Mouse (Mus musculus) frontal cortex, adult (tissue): ENCODE measurements around the gene Camk2n2.
"Not testable (repeated sequence)": the region's sequence is repeated elsewhere in the genome, so short reads cannot be mapped to it uniquely, and the experiment has no call there.

ENCODE experiments used
- ATAC-seq: cut with Nextera tagmentation; 2 replicates; pipeline ENCODE4 v1.9.2; 2017; ENCODE audit warnings: mild to moderate bottlenecking, moderate library complexity, mixed read lengths; ENCODE audit not compliant: low TSS enrichment

The Camk2n2 gene

DNA sequence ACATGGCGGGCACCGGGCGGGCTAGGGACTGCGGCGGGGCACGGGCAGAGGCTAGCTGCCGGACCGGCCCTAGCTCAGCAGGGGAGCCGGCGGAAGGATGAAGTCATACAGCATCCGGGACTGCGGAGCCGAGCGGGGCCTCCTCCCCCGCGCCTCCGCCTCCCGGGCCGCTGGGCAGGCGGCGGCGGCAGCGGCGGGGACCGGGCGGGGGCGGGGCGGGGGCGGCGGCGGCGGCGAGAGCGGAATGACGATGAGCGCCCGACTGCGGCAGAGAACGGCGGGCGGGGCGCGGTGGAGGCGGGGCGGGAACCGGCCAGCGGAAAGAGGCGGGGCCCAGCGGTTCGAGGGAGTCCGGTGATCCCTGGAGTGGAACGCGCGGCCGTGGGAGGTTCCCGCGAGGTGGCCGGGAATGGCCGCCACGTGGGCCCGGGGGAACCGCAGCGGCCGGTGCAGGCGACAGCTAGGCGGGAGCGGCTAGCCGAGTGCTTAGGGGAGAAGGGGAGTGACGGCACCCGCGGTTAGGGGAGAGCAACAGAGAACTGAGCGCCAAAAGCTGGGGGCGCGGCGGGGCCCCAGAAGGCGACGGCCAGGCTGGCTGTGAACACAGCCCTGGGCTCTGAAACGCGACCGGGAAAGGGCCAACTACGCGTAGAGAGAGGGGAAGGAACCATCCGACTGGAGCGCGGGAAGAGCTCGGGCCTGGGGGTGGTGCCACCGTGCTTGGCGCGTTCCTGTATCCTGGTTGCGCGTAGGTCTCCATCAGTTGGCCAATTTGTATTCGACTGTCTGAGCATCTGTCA is at the start of gene Camk2n2:
Gene Camk2n2, minus strand, starts transcription at position 97 of the 800 bp plus-strand sequence.
- ATAC-seq: peak; percentile 35

DNA sequence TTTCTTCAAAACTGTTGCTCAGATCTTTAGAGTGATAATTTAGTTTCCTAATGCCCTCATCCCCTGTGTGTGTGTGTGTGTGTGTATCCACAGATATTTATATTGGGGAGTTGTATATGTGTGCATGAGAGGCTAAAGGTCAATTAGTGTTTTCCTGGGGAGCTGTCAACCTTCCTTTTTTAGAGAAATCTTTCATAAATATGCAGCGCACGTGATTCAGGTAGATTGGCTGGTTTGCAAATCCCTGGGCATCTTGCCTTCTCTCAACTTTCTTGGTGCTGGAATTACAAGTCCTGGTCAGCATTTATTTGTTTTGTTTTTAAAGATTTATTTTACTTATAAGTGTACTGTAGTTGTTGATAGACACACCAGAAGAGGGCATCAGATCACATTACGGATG is 49.2 kb upstream of the Camk2n2 start:
- ATAC-seq: no peak

DNA sequence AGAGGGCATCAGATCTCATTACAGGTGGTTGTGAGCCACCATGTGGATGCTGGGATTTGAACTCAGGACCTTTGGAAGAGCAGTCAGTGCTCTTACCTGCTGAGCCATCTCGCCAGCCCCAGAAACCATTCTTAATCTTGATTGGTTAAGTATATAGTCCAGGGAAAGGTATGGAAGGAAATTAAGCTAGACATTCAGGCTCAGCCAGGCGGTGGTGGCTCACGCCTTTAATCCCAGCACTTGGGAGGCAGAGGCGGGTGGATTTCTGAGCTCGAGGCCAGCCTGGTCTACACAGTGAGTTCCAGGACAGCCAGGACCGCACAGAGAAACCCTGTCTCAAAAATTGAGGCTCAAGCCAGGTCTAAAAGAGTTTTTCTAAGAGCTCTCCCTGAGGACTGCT is 46.9 kb upstream of the Camk2n2 start, which contains the start of gene Eif4g1:
Gene Eif4g1, plus strand, starts transcription at position 301 of the 400 bp plus-strand sequence.
- ATAC-seq: not testable (repeated sequence)

DNA sequence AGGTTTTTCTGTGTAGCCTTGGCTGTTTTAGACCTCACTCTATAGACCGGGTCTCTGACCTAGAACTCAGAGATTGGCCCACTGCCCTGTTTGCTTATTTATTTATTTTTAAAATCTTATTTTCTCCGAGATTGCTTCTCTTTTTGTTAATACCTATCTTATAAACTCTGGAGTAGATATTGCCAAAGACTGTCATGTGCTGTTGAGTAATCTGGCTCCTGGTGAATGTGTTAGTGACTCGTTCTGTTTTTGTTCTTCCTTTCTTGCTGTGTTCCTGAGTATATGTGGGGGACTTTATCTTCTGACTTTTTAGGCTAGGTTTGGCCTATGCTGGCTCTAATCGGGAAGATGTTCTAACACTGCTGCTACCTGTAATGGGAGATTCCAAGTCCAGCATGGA is 36.6 kb upstream of the Camk2n2 start:
- no peak for ATAC-seq

DNA sequence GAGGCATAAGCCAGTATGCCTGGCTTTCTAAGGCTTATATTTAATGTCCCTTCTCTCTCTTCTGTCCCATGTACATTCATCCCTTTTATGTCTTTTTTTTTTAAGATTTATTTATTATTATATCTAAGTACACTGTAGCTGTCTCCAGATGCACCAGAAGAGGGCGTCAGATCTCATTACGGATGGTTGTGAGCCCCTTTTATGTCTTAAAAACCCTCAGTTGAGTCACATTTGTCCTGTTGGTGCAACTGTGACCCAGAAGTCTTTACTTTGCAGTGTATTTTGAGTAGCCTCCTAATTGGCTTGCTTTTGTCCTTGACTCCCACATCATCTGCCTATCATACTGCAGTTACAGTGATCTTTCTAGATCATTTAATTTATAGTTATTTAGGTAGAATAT is 32.2 kb upstream of the Camk2n2 start:
- ATAC-seq: no peak

DNA sequence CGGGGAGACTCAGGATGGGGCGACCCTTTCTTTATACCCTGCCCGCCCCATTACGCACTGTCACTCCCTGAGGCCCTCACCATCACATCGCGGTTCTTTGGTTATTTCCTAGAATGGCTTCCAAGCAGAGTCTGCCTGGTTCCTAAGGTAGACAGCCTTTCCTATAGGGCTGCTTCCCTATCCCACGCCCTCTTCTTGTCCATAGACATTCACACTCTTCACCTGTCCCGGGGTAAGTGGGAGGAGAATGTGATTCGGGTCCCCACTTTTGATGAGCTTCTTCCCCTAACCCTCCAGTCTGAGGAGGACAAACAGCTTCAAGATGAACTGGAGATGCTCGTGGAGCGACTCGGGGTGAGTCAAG is 30.8 kb upstream of the Camk2n2 start:
- peak; percentile 33 for ATAC-seq

DNA sequence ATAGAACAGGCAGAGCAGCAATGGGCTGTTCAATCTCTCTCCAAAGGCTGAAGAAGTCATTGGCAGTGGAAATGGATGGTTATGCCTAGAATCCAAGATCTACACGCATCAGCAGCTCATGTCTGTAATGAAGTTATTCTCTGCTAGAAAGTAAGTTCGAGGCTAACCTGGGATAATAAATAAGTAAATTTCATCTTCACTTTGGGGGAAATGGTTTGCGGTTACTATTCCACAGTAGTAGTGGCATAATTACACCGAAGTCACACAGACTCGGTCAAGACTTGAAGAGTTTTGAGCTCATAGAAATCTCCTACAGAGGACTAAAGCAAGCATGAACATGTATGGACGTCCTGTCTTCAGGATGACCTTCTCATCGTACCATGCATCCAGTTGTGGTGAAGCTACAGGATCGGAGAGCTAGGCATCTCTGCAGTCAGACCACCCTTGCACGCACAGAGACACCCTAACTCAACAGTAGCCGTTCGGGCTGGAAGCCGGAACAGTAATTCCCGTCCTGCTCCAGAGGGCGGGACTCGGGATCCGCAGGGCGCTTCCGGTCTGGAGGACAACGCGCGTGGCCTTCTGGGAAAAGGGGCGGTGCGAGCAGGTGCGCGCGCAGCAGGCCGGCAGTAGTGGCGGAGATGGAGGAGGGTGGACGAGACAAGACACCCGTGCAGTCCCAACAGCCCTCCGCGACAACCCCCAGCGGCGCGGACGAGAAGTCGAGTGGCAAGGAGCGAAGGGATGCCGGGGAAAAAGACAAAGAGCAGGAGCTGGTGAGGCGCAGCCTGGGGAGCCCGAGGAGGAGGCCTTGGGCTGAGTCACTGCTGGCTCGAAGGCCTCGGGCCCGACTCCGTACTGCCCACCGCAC is 30.2 kb upstream of the Camk2n2 start, which contains the start of gene Psmd2:
Gene Psmd2, plus strand, starts transcription at position 577 of the 871 bp plus-strand sequence.
- peak; percentile 97 for ATAC-seq

DNA sequence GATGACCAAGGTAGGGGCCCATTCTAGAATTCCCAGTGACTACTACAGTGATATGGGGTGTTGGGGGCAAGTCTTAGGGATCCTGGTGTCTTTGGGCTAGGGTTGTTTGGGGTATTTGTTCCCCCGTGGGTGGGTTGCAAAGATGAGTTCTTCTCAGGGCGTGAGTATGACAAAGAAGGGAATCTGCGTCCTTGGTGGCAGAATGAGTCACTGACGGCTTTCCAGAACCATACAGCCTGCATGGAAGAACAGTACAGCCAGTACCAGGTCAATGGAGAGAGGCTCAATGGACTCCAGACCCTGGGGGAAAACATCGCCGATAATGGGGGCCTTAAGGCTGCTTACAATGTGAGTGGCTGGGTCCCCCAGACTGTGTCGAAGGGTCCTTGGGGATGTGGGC is 22.8 kb upstream of the Camk2n2 start:
- ATAC-seq: no peak

DNA sequence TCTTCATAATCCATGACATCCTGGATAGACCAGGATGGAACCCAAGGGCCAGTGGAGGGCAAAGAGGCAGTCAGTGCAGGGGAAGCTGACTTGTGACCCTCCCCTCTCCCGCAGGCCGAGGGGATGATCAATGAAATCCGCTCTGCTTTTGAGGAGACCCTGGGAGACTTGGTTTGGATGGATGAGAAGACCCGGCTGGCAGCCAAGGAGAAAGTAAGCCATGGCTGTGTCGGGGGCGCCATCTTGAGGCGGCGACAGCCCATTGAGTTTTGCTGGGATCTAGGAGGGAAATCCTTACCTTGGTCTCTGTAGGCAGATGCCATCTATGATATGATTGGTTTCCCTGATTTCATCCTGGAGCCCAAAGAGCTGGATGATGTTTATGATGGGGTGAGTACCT is 21.1 kb upstream of the Camk2n2 start:
- ATAC-seq: peak; percentile 84

DNA sequence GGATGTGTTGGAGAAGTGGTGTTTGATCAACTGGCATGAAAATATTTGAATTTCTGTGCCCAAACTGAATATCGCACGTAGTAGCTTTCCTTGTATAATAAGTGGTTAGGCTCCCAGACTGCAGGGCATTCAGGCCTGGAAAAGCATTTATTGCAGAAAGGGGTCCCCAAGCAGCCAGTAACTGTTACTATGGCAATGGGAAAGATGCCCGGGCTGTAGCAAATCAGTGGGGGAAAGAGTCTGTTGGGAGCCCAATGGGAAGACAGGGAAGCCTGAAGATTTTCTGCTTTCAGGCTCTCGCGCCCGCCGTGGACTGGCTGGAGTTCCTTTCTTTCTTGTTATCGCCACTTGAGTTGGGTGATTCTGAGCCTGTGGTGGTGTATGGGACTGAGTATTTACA is 17.3 kb upstream of the Camk2n2 start:
- peak; percentile 16; the same call in 1 of the 2 replicates for ATAC-seq

DNA sequence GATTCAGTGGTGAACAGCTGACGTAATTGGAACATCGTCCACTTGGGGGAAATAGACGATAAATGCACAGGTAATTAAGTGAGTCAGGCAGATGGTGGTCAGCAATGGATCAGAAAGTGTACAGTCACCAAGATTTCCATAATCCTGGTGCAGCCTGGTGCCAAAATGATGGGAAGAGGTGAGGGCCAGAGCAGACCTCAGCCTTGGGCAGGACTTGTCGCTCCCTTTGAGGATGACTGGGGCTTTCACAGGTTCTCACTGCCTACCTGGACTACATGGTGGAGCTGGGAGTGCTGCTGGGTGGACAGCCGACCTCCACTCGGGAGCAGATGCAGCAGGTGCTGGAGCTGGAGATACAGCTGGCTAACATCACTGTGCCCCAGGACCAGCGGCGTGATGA is 16.3 kb upstream of the Camk2n2 start:
- ATAC-seq: no peak

DNA sequence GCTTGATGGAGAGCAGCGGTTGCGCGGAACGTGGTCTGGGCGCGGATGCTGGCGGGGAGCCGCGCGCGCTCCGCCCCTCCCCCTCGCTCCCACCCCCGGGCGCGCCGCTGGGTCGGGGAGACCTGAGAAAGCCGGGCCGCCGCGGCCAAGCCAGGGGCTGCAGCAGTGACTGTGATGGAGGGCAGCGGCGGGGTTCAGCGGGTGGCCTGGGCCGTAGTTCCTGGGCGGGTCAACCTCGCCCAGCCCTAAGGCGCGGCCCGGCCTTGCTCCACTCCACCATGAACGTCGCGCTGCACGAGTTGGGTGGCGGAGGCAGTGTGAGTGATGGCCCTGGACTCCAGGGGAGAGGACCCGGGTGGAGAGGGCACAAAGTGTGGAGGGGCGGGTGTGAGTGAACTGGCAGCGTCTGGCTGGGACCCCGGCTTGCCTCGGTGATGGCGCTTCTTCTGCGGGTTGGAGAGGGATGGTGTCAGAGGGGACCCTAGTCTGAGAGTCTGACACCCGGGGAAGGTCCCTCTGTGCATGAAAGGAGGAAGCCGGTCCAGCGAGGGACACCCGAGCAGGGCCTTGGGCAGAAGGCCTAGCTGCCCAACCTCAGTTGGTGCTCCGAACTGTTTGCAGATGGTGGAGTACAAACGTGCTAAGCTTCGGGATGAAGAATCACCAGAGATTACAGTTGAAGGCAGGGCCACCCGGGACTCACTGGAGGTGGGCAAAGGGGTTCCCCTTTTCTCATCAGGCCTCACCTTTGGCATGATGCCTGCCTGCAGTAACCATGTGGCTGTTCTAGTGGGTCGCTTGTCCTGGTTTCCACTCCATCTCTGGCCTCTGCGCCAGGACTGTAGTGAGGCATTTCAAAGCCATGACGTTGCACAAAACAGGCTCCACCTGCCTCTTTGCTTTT is 8.9 kb upstream of the Camk2n2 start, which contains the start of gene Ece2:
Gene Ece2, plus strand, starts transcription at position 98 of the 904 bp plus-strand sequence.
- no peak for ATAC-seq

DNA sequence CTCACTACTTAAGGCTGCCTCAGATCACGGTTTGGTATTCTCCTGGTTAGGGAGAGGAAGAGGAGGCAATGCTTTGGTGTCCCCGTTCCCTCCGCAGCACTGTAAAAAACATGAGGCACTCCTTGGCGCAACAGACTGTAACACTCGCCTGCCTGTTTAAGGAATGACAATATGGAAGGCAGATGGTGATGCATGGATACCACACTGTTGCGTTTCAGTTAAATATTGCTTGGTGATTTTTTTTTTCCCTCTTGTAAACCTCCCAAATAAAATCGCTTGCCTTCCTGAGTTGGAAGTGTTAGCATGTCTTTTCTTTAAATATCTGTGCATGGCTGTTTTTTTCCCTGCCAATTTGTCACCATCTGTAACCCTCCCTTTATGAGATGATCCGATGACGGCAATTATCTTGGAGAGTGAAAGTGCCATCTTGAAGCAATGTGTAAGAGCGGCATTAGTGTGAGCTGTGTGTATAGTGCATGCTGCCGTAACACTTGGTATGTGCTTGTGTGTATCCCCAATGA is 7.8 kb upstream of the Camk2n2 start:
- ATAC-seq: peak; percentile 91

DNA sequence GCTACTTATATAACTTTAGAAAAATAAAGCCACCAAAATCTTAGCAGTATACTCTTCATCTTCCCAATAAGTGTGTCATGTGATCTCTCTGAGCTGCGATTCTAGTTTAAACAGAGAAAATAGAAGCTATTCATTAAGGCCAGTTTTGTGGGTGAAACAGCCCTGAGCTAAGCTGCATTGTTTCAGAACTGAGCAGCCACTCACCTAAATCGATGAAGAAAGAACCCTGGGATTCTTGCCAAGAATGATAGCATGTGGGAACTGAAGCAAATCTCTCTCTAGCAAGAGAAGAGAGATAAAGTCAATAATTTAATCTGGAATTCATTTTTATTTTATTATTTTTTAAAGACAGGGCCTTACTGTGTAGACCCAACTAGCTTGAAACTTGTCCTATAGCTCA is 2.1 kb upstream of the Camk2n2 start:
- ATAC-seq: no peak

DNA sequence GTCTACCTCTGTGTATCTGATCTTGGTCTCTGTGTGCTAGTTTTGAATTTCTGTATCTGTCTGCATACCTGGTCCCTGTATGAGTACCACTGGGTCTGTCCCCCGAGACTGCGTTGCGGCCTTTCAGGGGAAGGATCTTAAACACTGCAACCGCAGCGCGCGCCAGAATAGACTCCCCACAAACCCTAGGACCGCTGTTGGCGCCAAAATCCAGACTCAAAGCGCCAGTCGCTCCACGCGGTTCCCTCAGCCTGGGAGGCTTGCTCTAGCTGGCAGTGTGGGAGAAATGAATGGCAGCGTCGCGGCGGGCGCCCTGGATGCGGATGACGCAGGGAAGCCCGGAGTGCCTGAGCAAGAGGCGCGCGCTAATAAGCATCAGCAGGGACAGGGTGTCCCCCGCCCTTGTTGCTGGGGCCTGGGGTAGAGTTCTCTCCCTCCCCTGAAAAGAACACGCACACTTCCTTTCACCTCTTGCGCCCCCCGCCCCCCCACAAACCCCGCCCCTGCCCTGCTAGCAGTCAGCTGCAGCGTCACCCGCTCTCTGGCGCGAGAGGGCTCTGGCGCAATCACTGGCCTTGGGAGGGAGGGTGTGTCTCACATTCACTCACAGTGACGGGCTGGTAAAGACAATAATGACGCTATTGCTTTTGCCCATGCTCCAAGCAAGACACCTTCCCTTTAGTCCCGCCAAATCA is 1.1 kb upstream of the Camk2n2 start:
- ATAC-seq: peak; percentile 48

DNA sequence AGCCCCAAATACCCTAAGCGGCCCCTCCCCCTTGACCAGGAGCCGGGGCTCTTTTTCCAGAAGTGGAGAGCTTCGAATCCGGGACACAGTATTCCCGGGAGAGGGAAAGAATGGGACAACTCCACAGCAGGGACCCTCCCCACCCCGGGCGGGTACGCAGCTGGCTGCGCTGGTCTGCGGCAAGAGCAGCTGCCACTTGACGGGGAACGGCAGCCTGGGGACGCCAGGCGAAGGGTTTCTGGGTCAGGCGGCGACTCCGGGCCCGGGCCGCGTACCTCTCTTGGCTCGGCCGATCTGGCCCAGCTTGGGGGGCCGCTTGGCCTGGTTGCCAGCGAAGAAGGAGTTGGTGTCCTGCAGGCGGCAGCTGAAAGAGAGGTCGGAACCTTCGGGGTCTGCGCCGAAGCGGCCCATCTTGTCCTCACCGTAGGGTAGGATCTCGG is 316 bp downstream of the Camk2n2 start:
- no peak; the same call in 1 of the 2 replicates for ATAC-seq

DNA sequence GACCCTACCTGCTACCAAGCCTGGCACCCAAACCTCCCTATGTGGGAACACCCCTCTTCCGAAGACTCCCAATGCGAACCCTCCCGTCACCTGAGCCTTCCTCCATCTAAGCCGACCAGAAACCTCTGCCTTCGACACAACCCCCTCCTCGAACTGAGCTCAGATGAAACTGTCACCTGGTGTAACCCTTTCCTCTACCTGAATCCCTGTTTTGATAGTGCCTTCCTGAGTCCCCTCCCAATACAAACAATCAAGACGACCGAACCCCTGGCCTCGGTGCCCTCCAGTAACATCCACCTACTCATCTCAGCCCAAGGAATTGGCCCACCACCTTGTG is 720 bp downstream of the Camk2n2 start:
- ATAC-seq: 0 out of 2 replicates have a peak, but pooled peaks have one; percentile 1

DNA sequence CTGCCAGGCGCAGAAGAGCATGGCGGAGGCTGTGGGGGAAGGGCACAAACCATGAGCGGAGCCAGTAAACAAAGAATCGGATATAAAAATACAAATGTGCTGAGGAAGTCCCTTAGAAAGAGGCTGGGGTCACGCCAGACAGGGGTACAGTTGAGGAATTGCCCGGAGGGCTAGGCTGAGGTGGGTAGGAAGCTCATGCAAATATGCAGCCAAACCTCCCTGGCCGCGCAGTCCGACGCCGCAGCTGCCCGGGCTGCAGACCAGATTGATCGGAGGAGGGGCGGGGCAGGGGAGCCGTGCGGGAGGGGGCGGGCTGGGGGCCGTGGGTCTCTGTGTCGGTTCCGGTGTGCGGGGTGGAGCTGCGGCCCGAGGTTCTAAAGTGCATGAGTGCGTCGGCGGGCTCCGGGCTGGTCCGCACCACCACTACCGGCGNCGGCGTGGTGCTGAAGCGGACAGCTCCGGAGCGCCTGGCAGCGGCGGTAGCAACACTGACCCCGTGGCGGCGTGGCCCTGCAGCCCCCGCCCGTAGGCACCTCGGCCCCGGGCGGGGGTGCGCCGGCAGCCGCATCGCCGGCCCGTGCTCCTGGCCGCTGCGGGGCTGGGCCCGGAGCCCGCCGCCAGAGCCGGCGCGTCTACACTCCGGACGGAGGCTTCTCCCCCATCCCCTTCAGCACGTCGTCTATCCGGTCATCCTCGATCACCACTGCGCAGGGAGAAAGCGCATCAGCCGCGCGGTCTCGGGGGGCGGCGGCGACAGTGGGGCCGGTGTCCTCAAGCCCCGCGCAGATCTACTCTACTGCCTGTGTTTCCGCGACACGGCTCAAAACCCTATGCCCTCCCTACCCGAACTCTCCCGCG is 1.3 kb downstream of the Camk2n2 start:
- peak; percentile 5; the same call in 1 of the 2 replicates for ATAC-seq

DNA sequence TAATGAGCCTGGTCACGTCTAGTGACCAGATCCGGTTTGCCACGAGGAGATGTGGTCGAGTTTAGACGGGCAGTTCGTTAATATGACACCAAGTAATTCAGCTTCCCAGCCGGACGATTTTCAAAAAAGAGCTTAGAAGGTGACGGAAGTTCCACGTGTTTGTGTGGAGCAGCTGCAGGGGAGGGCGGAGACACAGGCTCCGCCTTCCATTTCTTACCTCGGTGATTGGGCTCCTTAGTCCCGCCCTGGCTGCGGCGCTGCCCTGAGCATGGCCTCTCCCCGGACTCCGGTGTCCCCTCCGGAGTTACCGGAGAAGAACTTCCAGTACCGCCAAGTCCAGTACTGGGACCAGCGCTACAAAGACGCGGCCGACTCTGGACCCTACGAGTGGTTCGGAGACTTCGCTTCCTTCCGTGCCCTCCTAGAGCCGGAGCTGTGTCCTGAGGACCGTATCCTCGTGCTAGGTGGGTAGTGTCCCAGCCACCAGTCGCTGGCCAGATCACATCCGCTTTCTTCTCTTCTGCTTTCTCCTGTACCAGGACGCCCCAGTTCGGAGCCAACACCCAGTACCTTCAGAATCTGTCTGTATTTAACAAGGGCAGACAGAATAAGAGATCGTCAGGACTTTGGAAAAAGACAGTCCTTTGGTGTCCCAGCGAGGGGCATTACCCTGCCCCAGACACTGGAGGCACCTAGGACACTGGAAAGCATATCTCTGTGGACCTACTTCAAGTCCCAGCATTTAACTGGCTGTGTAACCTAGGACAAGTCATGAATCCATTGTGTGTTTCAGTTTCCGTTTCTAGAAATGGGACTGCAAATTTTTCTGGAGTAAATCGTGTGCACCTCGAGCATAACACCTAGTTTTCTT is 9.5 kb downstream of the Camk2n2 start, which contains the start of the genes Eef1akmt4, Gm49333 and Alg3:
Gene Eef1akmt4, plus strand, starts transcription at position 237 of the 871 bp plus-strand sequence.
Gene Gm49333, plus strand, starts transcription at position 254 of the 871 bp plus-strand sequence.
Gene Alg3, minus strand, starts transcription at position 379 of the 871 bp plus-strand sequence.
- ATAC-seq: peak; percentile 90
